Mouse (Mus musculus): ENCODE measurements around the gene Treml4.

DNA sequence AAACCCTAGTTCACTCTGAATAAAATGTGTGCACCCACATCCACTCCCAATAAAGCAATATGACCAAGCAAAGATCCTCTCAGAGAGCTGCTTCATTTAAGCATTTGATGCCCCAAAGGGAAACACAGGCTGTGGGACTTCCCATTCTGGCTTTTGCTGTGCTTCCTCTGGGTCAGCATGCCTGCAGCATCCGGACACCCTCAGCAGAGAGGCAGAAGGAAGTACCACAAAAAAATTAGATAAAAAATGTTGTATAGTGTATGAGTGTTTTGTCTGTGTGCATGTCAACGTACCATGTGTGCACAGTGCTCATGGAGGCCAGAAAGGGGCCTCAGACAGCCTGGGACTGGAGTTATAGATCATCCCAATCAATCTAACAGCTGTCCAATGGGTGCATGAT, 2.2 kb upstream of the Treml4 start:
- no peak for TF ChIP-seq POLR2A (IDR thresholded peaks at IDR 0.05; ENCODE audit: control insufficient read depth, low read depth, low read length)
- no peak for TF ChIP-seq CTCF (IDR thresholded peaks at IDR 0.05; ENCODE audit: control insufficient read depth, insufficient read depth, insufficient replicate concordance, low read depth, low read length)
